ENCODE assay signal across 20 mouse cellular contexts in genomic region chr2:163662698-163663221, GRCm38 (mm10). TPM values are rescaled to one million over a fixed set of nuclear protein-coding genes. Genes with fewer than 3 reads are reported as not detected.
DNase-seq lines count a peak whose midpoint lies in the region; ATAC-seq and TF ChIP-seq lines count a peak whose summit lies in the region.
"Had no signal": no experiment of that assay in that cellular context is flagged by ENCODE, and none has a peak within 500 bp of the region (broad histone marks: within the 10 kb centered on the region; RNA-seq: fewer than 3 reads in every experiment).

No protein-coding gene starts in this region.

- ATAC-seq in forebrain, embryonic 13.5 days: no peak
- ATAC-seq: forebrain, embryonic 16.5 days; midbrain, embryonic 15.5 days had no signal

- no peaks in the 10 kb centered on the region for H3K27me3 ChIP-seq in megakaryocyte, embryonic 14.5 days (replicated peaks)
- H3K27me3 ChIP-seq in spleen, adult 2 months (ENCODE audit: control insufficient read depth, insufficient read depth, low read length): no peaks in the 10 kb centered on the region
- H3K27me3 ChIP-seq in forebrain, embryonic 13.5 days: no peaks in the 10 kb centered on the region
- H3K27me3 ChIP-seq: embryonic facial prominence, embryonic 15.5 days; heart, embryonic 15.5 days; hindbrain, embryonic 15.5 days; liver, embryonic 13.5 days; midbrain, embryonic 15.5 days had no signal

- peak; percentile 60 for DNase-seq in lung, postnatal 36 days
- DNase-seq in lung, postnatal 25 days (ENCODE audit: low spot score): no peak
- peak; percentile 37 for DNase-seq in brain, adult 2 months (ENCODE audit: low read depth, low spot score)
- DNase-seq in spleen, adult 2 months (ENCODE audit: low read depth in 1 of 2, low spot score in 2 of 2): peak; percentile 74 to 94
- no peak for DNase-seq in kidney, adult 11 months
- DNase-seq in MN1 (ENCODE audit: low spot score): no peak
- DNase-seq: adrenal gland, postnatal 14 days; cerebellum, adult 11 months; gastrocnemius, postnatal 25 days; kidney, adult 8-10 months; liver, embryonic 13.5 days; lung, postnatal 10 days; right cerebral cortex, postnatal 14 days had no signal

- no peak for TF ChIP-seq CTCF in spleen, adult 2 months (IDR thresholded peaks at IDR 0.05; ENCODE audit: extremely low read depth, insufficient read depth, insufficient read length, insufficient replicate concordance)

- TF ChIP-seq POLR2A in spleen, adult 2 months (IDR thresholded peaks at IDR 0.05; ENCODE audit: low read depth, low read length): no peak

- no peaks in the 10 kb centered on the region for H3K9me3 ChIP-seq in megakaryocyte, embryonic 14.5 days
- no peaks in the 10 kb centered on the region for H3K9me3 ChIP-seq in forebrain, embryonic 13.5 days (replicated peaks)
- H3K9me3 ChIP-seq: embryonic facial prominence, embryonic 15.5 days; heart, embryonic 15.5 days; hindbrain, embryonic 15.5 days; liver, embryonic 13.5 days; midbrain, embryonic 15.5 days had no signal

- peaks cover 25% of the 10 kb centered on the region for H3K36me3 ChIP-seq in megakaryocyte, embryonic 14.5 days (replicated peaks; ENCODE audit: low read length)
- peaks cover 1% of the 10 kb centered on the region; the same call in 1 of the 2 replicates for H3K36me3 ChIP-seq in spleen, adult 2 months (ENCODE audit: control insufficient read depth, insufficient read depth, low read length)
- no peaks in the 10 kb centered on the region for H3K36me3 ChIP-seq in forebrain, embryonic 13.5 days (ENCODE audit: poor library complexity, severe bottlenecking)
- H3K36me3 ChIP-seq: embryonic facial prominence, embryonic 15.5 days; heart, embryonic 15.5 days; hindbrain, embryonic 15.5 days; midbrain, embryonic 15.5 days had no signal

- H3K4me1 ChIP-seq in megakaryocyte, embryonic 14.5 days: peaks cover 65% of the 10 kb centered on the region
- peaks cover 37% of the 10 kb centered on the region for H3K4me1 ChIP-seq in spleen, adult 2 months (ENCODE audit: control insufficient read depth, insufficient read depth, insufficient read length)
- peaks cover 24% of the 10 kb centered on the region for H3K4me1 ChIP-seq in forebrain, embryonic 13.5 days

- 24% methylated on average over 2 of the region's 2 CpGs for WGBS in spleen, adult 2 months
- 79% methylated on average over 2 of the region's 2 CpGs for WGBS in forebrain, embryonic 13.5 days

- H3K9ac ChIP-seq in forebrain, embryonic 13.5 days: no peak overlapping the region
- H3K9ac ChIP-seq: embryonic facial prominence, embryonic 15.5 days; heart, embryonic 15.5 days; hindbrain, embryonic 15.5 days; liver, embryonic 13.5 days; midbrain, embryonic 15.5 days had no signal

- H3K4me2 ChIP-seq in forebrain, embryonic 13.5 days: no peak overlapping the region
- H3K4me2 ChIP-seq: embryonic facial prominence, embryonic 15.5 days; heart, embryonic 15.5 days; hindbrain, embryonic 15.5 days; liver, embryonic 13.5 days; midbrain, embryonic 15.5 days had no signal

- H3K4me3 ChIP-seq in megakaryocyte, embryonic 14.5 days (replicated peaks): peak overlapping the region; percentile 18
- no peak overlapping the region for H3K4me3 ChIP-seq in spleen, adult 2 months (ENCODE audit: extremely low read depth, insufficient read depth, insufficient read length)
- H3K4me3 ChIP-seq in forebrain, embryonic 13.5 days: no peak overlapping the region
- H3K4me3 ChIP-seq: embryonic facial prominence, embryonic 15.5 days; heart, embryonic 15.5 days; hindbrain, embryonic 15.5 days; liver, embryonic 13.5 days; midbrain, embryonic 15.5 days had no signal

- peak overlapping the region; percentile 95 for H3K27ac ChIP-seq in spleen, adult 2 months (ENCODE audit: insufficient read depth, low read length)
- H3K27ac ChIP-seq in forebrain, embryonic 13.5 days: no peak overlapping the region
- H3K27ac ChIP-seq: embryonic facial prominence, embryonic 15.5 days; hindbrain, embryonic 15.5 days; liver, embryonic 13.5 days; midbrain, embryonic 15.5 days had no signal

RNA-seq across cellular contexts. Expression of gene Pkig, which starts 4.6 kb away (rescaled TPM):
- polyA plus RNA-seq in megakaryocyte, embryonic 14.5 days (2012; ENCODE audit: insufficient read depth, low replicate concordance): 348 and 581 TPM in 2 replicates
- 138 and 179 TPM in 2 replicates for polyA plus RNA-seq in spleen, adult 2 months (2012; rRNA removed)
- 169 and 170 TPM in 2 replicates for polyA plus RNA-seq in forebrain, embryonic 13.5 days (2015; fragmentation: Nextera tagmentation; extraction: Ambion mirVana)

RNA-seq across cellular contexts. Expression of gene Serinc3, which starts 17.8 kb away (rescaled TPM):
- 8.6 and 31.2 TPM in 2 replicates for polyA plus RNA-seq in megakaryocyte, embryonic 14.5 days (2012; ENCODE audit: insufficient read depth, low replicate concordance)
- polyA plus RNA-seq in spleen, adult 2 months (2012; rRNA removed): 400 and 443 TPM in 2 replicates
- 23.9 and 26.4 TPM in 2 replicates for polyA plus RNA-seq in forebrain, embryonic 13.5 days (2015; fragmentation: Nextera tagmentation; extraction: Ambion mirVana)

Comparison
In these comparisons a context has a peak if more than half of its experiments do, and no peak if none do; other contexts are left out.
1. DNase-seq: peak in lung, postnatal 36 days (single experiment), brain, adult 2 months (single experiment) and spleen, adult 2 months (2 of 2); none in lung, postnatal 25 days (single experiment), kidney, adult 11 months (single experiment) and MN1 (single experiment).
2. RNA of gene Serinc3, which starts 17.8 kb away (polyA plus RNA-seq): 400 to 443 TPM in spleen, adult 2 months; 8.6 to 31.2 TPM in megakaryocyte, embryonic 14.5 days and 23.9 to 26.4 TPM in forebrain, embryonic 13.5 days; every median in the first group is over 10 times any median in the second.